Mouse (Mus musculus): ENCODE measurements around the gene Pex3.

GRCm38 (mm10) chr10:13554316-13554715, 1.4 kb upstream of the Pex3 start:
- no peak for TF ChIP-seq TCF12 (IDR thresholded peaks at IDR 0.05; ENCODE audit: insufficient read depth, poor library complexity, severe bottlenecking)
- no peak for TF ChIP-seq CEBPB (IDR thresholded peaks at IDR 0.05; ENCODE audit: insufficient read depth, poor library complexity, severe bottlenecking)
- no peak for TF ChIP-seq POLR2A (IDR thresholded peaks at IDR 0.05; ENCODE audit: insufficient read length, low read depth)
- TF ChIP-seq E2F4 (IDR thresholded peaks at IDR 0.05; ENCODE audit: insufficient read depth): no peak
- no peak for TF ChIP-seq TCF3 (IDR thresholded peaks at IDR 0.05; ENCODE audit: insufficient read length, low read depth)
- no peak for TF ChIP-seq POLR2AphosphoS2 (IDR thresholded peaks at IDR 0.05; ENCODE audit: insufficient read length, low read depth)
- TF ChIP-seq USF1 (IDR thresholded peaks at IDR 0.05; ENCODE audit: low read depth): no peak
- no peak for TF ChIP-seq MYOD1 (IDR thresholded peaks at IDR 0.05; ENCODE audit: control insufficient read depth in 1 of 3, insufficient read length in 2 of 3, low read depth in 2 of 3)
- TF ChIP-seq MYOG (IDR thresholded peaks at IDR 0.05; ENCODE audit: control insufficient read depth in 1 of 3, insufficient read depth in 1 of 3, insufficient read length in 2 of 3, low read depth in 2 of 3): no peak
- TF ChIP-seq SRF (IDR thresholded peaks at IDR 0.05; ENCODE audit: control insufficient read depth, insufficient read length, low read depth): no peak
